Mouse (Mus musculus) liver, embryonic 18 days (tissue): ENCODE measurements around the gene Alas2. TPM values are rescaled to one million over a fixed set of nuclear protein-coding genes. Genes with fewer than 3 reads are reported as not detected.

Experiments used
- polyA plus RNA-seq: library from polyadenylated mRNA; depleted of rRNA; stranded (reverse); fragments of >200 nt; gene quantifications from 2 replicates; pipeline ENCODE4 v1.2.3, GENCODE M21; 2012; rRNA removed

Alas2 gene
- polyA plus RNA-seq: 522 and 539 TPM in 2 replicates

GRCm38 (mm10) chrX:150547239-150547638, at the start of gene Alas2:
Gene Alas2, plus strand, starts transcription at chrX:150547375.

GRCm38 (mm10) chrX:150588023-150588764, 41.0 kb downstream of the Alas2 start, which contains the start of gene Pfkfb1:
Gene Pfkfb1, plus strand, starts transcription at chrX:150588229.

GRCm38 (mm10) chrX:150589696-150590095, 42.5 kb downstream of the Alas2 start, which contains the start of gene Apex2:
Gene Apex2, minus strand, starts transcription at chrX:150589868.

Other genes starting within 250 kb of the Alas2 start
- gene Tmem29, start 88.2 kb upstream of the Alas2 start, polyA plus RNA-seq: 9.4 and 11.4 TPM in 2 replicates
- gene Pfkfb1, start 40.9 kb downstream of the Alas2 start, polyA plus RNA-seq: 137 and 152 TPM in 2 replicates
- gene Apex2, start 42.5 kb downstream of the Alas2 start, polyA plus RNA-seq: 9.7 and 11.5 TPM in 2 replicates
- gene Tro, start 110.2 kb downstream of the Alas2 start, polyA plus RNA-seq: 0.68 and 0.80 TPM in 2 replicates